Mouse (Mus musculus) kidney, adult 8-10 months (tissue): ENCODE measurements around the gene Psmd9.
"Not testable (repeated sequence)": the region's sequence is repeated elsewhere in the genome, so short reads cannot be mapped to it uniquely, and the experiment has no call there.

Experiments
- DNase-seq, 2 experiments: peaks; one replicate each; pipeline ENCODE4 v3.0.0; 2022

Psmd9 gene

DNA sequence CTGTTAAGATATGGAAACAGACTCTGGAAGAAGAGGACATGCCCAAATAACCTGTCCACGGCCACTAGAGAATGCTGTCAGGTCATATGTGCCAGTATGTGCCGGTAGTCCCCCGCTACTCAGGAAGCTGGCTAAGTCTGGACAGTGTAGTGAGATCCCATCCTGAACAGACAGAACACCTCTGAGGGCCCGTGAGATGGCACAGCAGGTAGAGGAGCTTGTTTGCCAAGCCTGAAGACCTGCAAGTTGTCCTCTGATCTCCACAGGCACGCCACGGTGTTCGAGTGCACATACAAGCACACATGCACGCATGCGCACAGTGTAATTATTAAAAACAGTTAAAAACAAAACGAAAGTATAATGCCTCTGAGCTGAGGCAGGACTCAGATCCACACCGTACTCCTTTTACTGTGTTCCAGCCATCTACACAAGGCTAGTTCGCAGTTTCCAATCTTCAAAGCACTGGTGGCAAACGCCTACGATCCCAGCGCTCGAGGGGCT lies 26.3 kb downstream of the Psmd9 start:
- DNase-seq: no peak

DNA sequence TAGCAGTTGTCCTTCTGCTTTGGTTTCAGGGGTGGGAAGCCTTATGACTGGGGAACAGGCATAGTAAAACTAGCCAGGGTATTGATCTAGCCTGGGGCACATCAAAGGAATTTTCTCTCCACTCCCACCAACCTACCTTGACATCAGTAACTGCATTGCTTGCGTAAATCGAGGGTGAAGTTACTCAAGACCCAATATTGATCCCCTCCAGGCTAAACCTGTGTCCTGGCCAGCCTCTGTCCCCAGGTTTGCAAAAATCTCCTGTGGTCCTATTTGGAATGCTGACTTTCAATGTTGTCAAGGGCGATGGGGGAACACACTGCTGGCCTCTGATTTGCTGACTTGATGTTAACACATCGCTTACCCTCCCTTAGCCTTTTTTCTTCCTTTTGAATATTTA lies 27.5 kb downstream of the Psmd9 start:
- DNase-seq: no peak

DNA sequence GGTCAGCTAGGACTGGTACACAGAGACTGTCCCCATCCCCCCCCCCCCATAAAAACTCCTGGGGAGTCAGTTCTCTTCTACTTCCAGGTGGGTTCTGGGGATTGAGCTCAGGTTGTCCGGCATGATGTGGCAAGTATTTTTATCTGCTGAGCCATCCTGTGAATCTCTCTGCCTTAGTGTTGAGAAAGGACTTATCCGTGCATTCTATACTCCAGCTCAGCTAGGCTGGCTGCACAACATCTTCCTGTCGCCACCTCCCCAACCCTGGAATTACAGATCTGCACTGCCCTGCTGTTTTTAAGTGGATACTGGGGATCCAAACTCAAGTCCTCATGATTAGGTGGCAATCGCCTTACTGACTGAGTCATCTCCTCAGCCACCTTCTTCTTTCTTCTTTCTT lies 29.3 kb downstream of the Psmd9 start:
- DNase-seq: no peak

DNA sequence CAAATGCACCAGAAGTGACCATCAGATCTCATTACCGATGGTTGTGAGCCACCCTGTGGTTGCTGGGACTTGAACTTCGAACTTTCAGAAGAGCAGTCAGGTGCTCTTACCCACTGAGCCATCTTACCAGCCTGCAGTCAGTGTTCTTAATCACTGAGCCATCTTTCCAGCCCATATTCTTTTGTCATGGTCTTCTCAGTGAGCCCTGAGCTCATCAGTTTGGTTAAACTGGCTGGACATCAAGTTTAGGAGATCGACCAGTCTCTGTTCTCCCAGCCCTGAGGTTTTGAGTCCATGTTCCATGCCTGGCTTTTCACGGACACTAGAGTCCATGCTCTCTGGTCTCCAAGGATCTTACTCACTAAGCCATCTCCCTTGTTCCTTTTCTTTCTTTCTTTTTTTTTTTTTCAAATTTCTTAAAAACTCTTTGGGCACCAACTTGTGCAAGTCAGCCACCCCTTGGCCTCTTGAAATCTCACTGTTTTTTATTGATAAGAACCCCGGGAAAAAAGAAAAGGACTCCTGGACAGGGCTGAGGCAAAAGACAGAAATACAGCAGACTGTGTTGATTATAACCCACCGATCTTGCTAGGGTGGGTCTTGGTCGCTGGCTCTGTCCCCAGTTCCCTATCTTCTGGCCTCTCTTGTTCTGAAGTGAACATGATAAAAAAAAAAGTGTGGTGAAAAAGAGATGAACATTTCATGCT lies 31.8 kb downstream of the Psmd9 start:
- not testable (repeated sequence) for DNase-seq

DNA sequence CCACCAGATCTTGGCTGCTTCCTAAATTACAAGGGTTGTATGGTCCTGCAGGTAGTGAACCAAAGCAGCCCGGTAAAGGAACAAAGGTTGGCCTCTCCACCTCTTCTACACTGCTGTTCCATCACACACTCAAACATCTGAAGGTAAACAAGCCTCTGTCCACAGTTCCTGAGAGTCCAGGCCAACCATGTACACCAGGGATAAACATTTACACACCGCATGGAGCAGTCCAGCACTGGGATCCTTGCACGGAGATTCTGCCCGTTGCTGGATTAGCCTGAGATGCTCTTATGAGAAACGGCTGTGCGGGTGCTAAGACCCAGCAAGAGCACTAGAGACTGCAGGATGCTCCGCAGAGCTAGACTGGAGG lies 32.3 kb downstream of the Psmd9 start:
- DNase-seq: peak; percentile 36 to 81

DNA sequence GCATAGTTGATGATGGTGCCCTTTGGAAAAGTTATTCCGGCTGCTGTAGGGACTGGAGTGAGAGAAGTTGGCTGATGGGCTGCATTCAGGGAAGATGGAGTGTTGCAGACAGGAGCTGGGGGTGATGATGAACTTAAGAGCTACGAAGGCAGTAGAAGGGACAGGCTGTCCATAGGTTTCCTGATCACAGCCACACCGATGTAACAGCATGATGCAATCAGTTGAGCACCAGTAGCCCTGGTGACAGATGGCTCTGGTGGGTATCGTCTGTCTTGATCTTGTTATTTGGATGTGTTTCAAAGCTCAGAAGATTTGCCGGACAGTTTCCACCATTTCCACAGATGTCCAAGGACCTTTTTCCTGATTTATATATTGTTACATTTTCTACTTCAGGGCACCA lies 32.8 kb downstream of the Psmd9 start:
- no peak for DNase-seq

DNA sequence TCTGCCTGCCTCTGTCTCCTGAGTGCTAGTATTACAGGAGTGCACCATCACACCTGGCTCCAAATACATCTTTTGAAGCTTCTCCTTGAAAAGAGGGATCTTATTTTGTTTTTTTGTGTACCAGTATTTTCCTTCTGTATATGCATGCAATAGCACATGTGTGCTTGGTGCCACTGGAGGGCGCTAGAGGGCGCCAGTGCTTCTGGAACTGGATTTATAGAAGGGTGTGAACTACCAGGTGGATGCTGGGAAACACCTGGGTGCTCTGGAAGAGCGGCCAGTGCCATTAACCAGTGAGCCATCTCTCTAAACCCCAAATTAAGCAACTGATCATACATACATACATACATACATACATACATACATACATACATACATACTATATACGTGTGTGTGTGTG lies 33.6 kb downstream of the Psmd9 start:
- DNase-seq: not testable (repeated sequence)

DNA sequence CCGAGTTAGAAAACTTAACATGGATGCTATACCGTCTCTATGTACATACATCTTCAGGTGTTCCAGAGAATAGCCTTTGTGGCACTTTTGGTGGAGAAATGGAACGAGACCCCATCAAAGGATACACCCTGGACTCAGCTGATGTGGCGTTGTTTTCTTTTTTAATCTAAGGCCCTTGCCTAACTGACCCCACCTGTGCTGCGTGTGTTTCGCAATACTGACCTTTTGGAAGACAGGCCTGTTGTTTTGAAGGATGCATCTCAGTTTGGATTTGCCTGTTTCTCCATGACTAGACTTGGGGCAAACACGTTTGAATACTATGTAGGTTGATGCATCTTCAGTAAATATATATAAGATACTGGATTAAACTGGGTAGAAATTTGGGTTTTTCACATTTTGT lies 34.4 kb downstream of the Psmd9 start:
- not testable (repeated sequence) for DNase-seq

DNA sequence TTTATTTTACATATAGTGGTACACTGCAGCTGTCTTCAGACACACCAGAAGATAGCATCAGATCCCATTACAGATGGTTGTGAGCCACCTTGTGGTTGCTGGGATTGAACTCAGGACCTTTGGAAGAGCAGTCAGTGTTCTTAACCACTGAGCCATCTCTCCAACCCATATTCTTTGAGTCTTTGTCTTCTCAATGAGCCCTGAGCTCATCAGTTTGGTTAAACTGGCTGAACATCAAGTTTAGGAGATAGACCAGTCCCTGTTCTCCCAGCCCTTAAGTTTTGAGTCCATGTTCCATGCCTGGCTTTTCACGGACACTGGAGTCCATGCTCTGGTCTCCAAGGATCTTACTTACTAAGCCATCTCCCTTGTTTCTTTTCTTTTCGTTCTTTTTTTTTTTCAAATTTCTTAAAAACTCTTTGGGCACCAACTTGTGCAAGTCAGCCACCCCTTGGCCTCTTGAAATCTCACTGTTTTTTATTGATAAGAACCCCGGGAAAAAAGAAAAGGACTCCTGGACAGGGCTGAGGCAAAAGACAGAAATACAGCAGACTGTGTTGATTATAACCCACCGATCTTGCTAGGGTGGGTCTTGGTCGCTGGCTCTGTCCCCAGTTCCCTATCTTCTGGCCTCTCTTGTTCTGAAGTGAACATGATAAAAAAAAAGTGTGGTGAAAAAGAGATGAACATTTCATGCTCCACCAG lies 53.3 kb downstream of the Psmd9 start:
- DNase-seq: not testable (repeated sequence)

DNA sequence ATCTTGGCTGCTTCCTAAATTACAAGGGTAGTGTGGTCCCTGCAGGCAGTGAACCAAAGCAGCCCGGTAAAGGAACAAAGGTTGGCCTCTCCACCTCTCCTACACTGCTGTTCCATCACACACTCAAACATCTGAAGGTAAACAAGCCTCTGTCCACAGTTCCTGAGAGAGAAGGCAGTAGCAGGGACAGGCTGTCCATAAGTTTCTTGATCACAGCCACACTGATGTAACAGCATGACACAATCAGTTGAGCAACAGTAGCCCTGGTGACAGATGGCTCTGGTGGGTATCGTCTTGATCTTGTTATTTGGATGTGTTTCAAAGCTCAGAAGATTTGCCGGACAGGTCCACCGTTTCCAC lies 53.8 kb downstream of the Psmd9 start:
- peak; percentile 71 to 84 for DNase-seq

DNA sequence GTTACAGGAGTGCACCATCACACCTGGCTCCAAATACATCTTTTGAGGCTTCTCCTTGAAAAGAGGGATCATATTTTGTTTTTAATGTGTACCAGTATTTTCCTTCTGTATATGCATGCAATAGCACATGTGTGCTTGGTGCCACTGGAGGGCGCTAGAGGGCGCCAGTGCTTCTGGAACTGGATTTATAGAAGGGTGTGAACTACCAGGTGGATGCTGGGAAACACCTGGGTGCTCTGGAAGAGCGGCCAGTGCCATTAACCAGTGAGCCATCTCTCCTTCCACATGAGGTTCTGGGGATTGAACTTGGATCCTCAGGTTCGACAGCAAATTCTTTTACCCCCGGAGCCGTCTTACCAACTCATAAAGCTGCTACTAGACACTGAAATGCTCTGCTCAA lies 54.6 kb downstream of the Psmd9 start:
- not testable (repeated sequence) for DNase-seq

DNA sequence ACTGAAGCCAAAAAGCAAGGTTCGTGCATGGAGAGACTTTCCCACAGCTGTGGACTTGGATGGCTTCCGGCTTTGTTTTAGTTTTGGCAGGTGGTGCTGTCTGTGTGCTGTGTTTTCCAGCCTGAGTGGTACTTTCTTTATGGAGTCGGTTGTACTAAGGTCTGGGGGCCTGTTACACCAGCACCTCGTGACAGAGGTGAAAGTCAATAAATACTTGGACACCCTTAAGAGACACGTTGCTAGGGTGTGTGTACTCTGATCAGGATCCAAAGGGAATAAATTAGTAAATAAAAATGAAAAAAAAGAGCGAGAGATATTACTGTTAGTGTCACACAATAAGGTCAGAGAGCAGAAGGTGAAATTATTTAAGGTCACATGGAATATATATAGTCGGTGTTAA lies 57.6 kb downstream of the Psmd9 start:
- no peak for DNase-seq

DNA sequence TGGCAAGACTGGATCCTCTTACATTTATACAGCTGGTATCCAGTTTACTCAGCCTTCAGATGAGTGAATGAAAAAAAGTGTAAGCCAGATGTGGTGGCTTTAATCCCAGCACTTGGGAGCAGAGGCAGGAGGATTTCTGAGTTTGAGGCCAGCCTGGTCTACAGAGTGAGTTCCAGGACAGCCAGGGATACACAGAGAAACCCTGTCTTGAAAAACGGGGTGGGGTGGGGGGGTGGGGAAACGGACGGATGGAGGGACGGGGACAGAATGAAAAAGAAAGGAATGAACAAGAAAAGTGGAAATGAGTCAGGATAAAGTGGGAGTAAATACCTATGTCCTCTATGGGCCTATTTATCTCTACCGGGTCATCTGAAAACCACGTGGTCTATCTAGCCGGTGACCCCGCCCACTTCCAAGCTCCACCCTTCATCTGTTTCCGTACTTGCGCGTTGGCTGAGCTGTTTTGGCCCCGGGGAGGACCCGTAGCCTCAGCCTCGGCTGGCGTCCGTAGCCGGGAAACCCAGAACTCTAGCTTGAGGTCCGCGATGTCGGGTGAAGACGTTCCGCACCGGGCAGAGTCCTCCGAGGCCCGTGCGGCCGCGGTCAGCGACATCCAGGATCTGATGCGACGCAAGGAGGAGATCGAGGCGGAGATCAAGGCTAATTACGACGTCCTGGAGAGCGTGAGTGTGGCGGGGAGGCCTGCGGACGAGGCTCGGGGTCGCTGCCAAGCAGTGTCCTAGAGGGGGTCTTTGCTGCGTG lies 58.7 kb downstream of the Psmd9 start:
- peak; percentile 95 to 97 for DNase-seq

DNA sequence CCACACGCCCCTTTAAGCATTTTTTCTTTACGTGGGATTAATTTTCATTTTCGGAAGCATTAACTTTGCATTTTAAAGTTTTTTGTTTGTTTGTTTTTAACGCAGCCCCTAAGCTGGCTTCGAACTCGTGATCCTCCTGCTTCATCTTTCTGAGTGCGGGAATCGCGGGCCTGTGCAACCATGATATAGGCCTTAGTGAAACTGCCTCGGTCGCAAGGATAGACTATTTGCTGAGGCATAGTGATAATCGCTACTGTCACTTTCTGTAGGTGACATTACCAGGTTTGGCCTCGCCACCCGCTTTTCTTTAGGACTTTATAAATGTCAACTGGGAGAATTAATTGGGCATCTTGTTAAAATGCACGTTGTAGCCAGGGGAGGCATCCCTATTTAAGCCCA lies 59.3 kb downstream of the Psmd9 start:
- DNase-seq: no peak

DNA sequence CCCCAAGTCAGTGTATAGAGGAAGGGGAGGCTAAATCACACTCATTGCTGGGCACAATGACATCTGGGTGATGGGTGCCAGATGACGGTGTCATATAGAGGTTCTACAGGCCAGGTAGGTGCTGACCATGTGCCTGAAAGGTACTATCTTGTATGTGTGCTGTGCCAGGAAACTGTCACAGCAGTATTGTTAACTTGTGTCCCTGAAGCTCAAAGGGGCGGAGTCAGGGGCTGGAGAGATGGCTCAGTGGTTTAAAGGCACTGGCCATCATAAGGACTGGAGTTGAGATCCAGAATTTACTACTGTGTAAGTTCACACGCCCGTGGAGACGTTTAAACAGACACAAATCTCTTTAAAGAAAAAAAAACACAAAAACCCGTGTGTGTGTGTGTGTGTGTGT lies 60.1 kb downstream of the Psmd9 start:
- no peak for DNase-seq

DNA sequence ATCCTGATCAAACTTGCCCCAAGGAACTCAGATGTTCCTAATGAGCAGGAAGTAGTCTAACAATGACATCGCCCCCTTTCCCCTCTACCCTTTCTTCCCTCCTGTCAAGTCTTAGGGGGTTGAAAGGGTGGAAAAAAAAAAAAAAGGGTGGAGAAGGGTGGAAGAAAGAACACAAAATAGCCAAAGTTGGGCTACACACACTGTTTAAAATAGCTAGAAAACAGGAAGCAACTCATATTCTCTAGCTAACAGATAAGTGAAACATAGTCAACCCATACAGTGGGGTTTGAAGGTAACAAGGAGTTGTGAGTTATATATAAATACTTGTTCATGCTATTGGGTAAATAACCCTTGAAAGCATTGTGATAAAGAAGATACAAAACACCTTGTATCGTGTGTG lies 63.0 kb downstream of the Psmd9 start:
- DNase-seq: no peak

DNA sequence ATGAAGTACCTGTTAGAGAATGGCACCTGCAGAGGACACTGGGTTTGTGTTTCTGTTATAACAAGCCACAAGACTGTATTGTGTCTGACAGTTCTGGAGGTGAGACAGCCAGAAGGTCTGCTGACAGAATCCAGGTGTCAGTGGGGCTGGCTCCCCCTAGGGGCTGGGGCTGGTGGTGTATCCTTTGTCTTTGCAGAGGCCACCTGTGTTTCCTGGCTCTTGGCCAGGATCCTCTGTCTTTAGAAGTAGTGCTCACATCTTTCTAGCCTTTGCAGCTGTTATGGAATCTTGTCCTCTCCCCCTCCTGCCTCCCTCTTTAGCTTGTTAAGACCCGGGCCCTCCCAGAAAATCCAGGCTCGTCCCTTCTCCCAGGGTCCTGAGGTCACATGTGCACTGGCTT lies 66.5 kb downstream of the Psmd9 start:
- peak; percentile 60 to 76 for DNase-seq

DNA sequence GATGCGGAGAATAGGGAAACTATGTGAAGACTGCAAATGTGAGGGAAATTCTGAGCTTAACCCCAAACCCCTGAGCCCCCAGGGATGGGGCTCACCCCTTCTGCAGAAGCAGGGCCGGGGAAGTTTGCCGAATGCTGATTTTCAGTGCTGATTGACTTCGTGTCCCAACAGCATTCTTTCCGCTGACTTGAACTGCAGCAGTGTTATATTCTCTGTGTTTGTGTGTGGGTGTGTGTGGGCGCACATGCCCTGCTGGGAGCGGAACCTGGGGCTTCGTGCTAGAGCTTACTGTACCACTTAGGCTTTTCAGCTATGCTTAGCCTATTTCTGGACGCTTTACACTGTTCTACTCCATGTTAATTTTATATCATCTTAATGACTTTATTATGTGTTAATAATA lies 67.2 kb downstream of the Psmd9 start:
- no peak for DNase-seq

DNA sequence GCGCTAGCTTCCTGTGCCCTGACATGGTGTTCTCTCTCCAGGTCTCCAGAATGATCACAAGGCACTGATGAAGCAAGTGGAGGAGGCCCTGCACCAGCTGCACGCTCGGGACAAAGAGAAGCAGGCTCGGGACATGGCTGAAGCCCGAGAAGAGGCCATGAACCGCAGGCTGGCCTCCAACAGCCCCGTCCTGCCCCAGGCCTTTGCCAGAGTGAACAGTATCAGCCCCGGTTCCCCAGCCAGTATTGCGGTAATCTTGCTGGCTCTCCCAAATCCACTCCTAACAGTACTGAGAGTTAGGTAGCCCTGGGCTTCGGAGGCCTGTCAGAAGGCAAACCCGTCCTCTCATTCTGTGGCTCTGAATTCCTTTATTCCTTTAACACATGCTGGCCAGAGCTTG lies 70.3 kb downstream of the Psmd9 start:
- no peak for DNase-seq

DNA sequence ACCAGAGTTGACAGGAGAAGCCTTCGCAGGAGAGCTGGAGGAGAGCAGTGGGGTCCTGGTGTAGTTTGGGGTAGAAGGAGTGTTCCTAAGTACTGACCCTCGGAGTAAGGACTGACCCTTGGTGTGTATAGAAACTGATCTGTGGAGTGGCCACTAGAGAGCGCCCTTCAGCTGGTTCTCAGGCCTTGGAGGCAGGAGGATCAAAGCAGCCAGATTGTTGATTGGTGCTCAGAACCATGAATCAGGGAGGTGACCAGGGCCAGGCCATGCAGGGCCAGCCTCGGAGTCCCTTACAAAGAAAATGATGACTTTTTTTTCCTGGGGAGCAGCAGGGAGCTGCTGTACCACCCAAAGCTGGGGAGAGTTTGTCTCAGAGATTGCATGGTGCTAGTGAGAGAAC lies 76.3 kb downstream of the Psmd9 start:
- DNase-seq: peak in 1 of 2 experiments; percentile 41

DNA sequence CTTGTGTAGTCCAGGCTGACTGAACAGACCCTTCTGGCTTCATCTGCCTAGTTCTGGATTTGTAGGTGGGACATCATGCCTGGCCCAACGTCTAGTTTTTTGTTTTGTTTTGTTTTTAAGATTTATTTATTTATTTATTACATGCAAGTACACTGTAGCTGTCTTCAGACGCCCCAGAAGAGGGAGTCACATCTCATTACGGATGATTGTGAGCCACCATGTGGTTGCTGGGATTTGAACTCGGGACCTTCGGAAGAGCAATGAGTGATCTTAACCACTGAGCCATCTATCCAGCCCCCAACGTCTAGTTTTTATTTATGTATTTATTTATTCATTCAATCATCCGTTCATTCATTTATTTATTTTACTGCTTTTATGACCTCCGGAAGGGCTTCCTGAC lies 82.2 kb downstream of the Psmd9 start:
- DNase-seq: no peak

DNA sequence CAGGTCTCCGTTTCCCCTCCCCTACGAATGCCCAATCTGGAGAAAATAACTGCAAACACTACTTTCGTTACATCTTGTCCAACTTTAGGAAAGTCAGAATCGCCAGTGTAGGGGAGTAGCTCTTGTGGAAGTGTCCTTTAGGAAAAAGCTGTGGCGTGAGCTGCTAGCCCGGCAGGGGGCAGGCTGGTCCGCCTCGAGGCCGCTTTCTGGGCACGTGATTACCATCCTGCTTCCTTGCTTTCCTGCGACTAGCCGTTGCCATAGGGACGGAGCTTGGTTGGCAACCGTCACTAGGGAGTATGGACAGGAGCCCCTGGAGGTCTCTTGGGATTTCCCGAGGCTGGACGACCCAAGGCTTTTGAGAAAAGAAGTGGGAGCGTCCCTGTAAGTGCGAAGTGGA lies 82.6 kb downstream of the Psmd9 start, which contains the start of gene Wdr66:
Gene Wdr66 (plus strand): TSS at position 269 of the 400 bp plus-strand sequence.
- DNase-seq: peak; percentile 79 to 85

DNA sequence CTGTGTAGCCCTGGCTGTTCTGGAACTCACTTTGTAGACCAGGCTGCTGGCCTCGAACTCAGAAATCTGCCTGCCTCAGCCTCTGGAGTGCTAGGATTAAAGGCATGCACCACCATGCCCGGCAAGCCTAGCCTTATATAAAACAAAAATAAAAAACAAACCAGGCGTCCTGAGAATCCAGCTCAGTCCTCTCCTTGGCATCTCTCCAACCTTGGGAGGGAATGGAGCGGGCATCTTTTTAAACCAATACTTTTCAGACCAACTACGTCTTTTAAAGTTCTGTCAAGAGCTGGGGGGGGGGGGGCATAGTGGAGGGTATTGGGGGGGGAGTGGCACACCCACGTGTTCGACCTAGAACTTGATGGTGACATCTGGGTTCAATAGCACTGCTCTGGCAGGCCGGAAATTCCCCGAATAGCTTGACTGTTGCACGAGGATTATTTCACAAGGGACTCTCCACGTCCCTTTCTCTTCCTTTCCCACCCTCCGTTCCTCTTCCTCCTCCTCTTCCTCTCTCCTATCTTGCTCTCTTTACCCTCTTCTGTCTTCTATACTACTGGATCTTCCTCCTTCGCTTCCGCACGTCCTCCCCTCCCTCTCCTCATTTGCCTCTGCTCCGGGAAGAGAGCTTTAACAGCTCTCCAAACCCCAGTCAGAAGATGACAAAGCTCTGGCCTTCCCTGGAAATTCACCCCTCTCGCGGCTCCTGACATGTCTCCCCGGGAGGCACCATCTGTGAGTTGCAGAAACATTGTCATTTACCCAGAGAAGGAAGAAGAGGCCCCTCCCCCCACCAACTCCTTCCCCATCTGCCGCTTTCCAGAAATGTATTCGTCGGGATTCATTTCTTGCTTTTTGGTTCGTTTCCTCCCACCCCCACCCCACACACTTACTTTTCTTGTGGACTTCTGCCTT lies 87.9 kb downstream of the Psmd9 start:
- DNase-seq: no peak
